Mouse (Mus musculus) forebrain, embryonic 10.5 days (tissue): ENCODE results near the gene Adgrb3. TPM values are rescaled to one million over a fixed set of nuclear protein-coding genes. Genes with fewer than 3 reads are reported as not detected.

Experiments
- DNase-seq: peaks from one replicate; pipeline ENCODE4 v3.0.0-alpha.2; 2017; ENCODE audit warnings: low spot score; ENCODE audit errors: extremely low spot score
- H3K27ac ChIP-seq: fragments of 300-500 bp; sonication (generic); 2 replicates; pipeline ENCODE4 v1.5.1; 2016; ENCODE audit warnings: mild to moderate bottlenecking
- H3K27me3 ChIP-seq: fragments of 300-500 bp; sonication (generic); 2 replicates; pipeline ENCODE4 v1.6.1; 2016; ENCODE audit warnings: mild to moderate bottlenecking; ENCODE audit not compliant: poor library complexity, severe bottlenecking
- H3K36me3 ChIP-seq: fragments of 300-500 bp; sonication (generic); replicated peaks from 2 replicates; pipeline ENCODE4 v1.6.1; 2016; ENCODE audit warnings: mild to moderate bottlenecking, moderate library complexity
- H3K4me1 ChIP-seq: fragments of 300-500 bp; sonication (generic); 2 replicates; pipeline ENCODE4 v1.6.1; 2016
- H3K4me3 ChIP-seq: fragments of 300-500 bp; sonication (generic); 2 replicates; pipeline ENCODE4 v1.5.1; 2016; ENCODE audit warnings: mild to moderate bottlenecking, moderate library complexity
- H3K9me3 ChIP-seq: fragments of 300-500 bp; sonication (generic); 2 replicates; pipeline ENCODE4 v1.6.1; 2016; ENCODE audit warnings: mild to moderate bottlenecking, moderate library complexity
- whole genome bisulfite sequencing: fragments of 180-500 bp; shearing (Covaris S2); methylation state at CpG from one replicate; pipeline ENCODE4 v1.1.7; 2016; 5-methylcytosine and 5-hydroxymethylcytosine counted together
- polyA plus RNA-seq: library from polyadenylated mRNA; unstranded; fragments of >200 nt; fragmentation: Nextera tagmentation; extraction: Ambion mirVana; gene quantifications from 2 replicates; pipeline ENCODE4 v1.2.1, GENCODE M21; 2016

Adgrb3 gene
- polyA plus RNA-seq, 1 experiment from 2014 or later, result 3.4 TPM

DNA sequence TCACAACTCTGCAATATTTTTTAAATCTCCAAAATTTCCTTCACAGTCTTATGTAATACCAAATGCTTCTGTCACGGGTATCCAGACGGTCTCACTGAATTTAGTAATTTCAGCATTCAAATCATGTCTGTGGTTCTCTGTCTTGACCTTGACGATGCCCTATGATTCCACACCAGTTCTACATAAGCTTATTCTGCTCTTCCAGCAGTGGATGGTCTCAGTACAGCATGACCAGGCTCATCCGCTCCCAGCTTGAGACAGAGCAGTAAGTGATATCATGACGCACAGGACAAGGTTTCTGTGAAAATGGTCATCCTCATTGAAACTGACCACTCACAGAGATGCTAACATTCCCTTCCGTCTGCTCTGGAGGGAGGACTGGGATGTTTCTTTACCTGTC, 252.9 kb downstream of the Adgrb3 start:
- H3K27me3 ChIP-seq, result no peaks in the 10 kb centered on the region
- H3K4me1 ChIP-seq, result no peaks in the 10 kb centered on the region
- H3K9me3 ChIP-seq, result no peaks in the 10 kb centered on the region
- H3K4me3 ChIP-seq, result no peak overlapping the region
- H3K36me3 ChIP-seq, result no peaks in the 10 kb centered on the region
- no peak overlapping the region for H3K27ac ChIP-seq
- DNase-seq, result no peak
- 92% methylated on average over 6 of the region's 6 CpGs for WGBS

- Histone ChIP-seq H3K27ac (no peak overlapping the region), H3K27me3 (no peaks in the 10 kb centered on the region), H3K4me1 (no peaks in the 10 kb centered on the region), H3K9me3 (no peaks in the 10 kb centered on the region), H3K36me3 (no peaks in the 10 kb centered on the region), H3K4me3 (no peak overlapping the region)
- no peak for DNase-seq
- 94% methylated on average over 1 of the region's 1 CpGs for WGBS
These were observed 261.4 kb downstream of the Adgrb3 start for GRCm38 (mm10) chr1:25568096-25568495.

- WGBS, result 85% methylated on average over 1 of the region's 1 CpGs
- Histone ChIP-seq H3K27me3 (no peaks in the 10 kb centered on the region), H3K4me1 (no peaks in the 10 kb centered on the region), H3K36me3 (no peaks in the 10 kb centered on the region), H3K9me3 (no peaks in the 10 kb centered on the region), H3K27ac (no peak overlapping the region), H3K4me3 (no peak overlapping the region)
- no peak for DNase-seq
These were observed 283.4 kb downstream of the Adgrb3 start for GRCm38 (mm10) chr1:25546072-25546471.

- H3K4me3 ChIP-seq, result no peak overlapping the region
- DNase-seq, result no peak
- H3K27ac ChIP-seq, result no peak overlapping the region
- no peaks in the 10 kb centered on the region for H3K27me3 ChIP-seq
- H3K9me3 ChIP-seq, result no peaks in the 10 kb centered on the region
- no peaks in the 10 kb centered on the region for H3K4me1 ChIP-seq
- H3K36me3 ChIP-seq, result no peaks in the 10 kb centered on the region
- WGBS, result 83% methylated on average over 2 of the region's 2 CpGs
These were observed 285.6 kb downstream of the Adgrb3 start for GRCm38 (mm10) chr1:25543915-25544314.

GRCm38 (mm10) chr1:25542891-25543290, 286.6 kb downstream of the Adgrb3 start:
- no peak overlapping the region for H3K4me3 ChIP-seq
- 63% methylated on average over 3 of the region's 3 CpGs for WGBS
- no peaks in the 10 kb centered on the region for H3K9me3 ChIP-seq
- H3K4me1 ChIP-seq, result no peaks in the 10 kb centered on the region
- DNase-seq, result no peak
- H3K27ac ChIP-seq, result no peak overlapping the region
- no peaks in the 10 kb centered on the region for H3K36me3 ChIP-seq
- H3K27me3 ChIP-seq, result no peaks in the 10 kb centered on the region

DNA sequence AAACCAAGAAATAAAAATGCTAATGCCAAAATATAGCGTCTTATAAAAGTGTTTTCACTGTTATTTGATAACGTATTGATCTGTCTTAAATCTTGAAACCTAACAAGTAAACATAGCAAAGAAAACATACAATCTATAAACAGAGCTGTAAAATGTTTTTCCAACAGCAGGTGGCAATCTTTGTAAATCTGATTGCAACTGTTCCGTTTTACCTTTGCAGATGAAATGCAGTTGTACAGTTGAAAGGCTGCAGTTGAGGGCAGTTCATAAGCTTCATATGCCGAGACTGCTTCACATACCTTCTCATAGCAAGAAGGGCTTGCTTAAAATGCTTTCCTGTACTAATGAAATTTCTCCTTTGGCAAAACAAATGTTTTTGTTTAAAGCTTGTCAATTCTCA, 302.5 kb downstream of the Adgrb3 start:
- Histone ChIP-seq H3K36me3 (no peaks in the 10 kb centered on the region), H3K9me3 (no peaks in the 10 kb centered on the region), H3K27ac (no peak overlapping the region), H3K4me1 (no peaks in the 10 kb centered on the region), H3K4me3 (no peak overlapping the region), H3K27me3 (no peaks in the 10 kb centered on the region)
- no peak for DNase-seq
- WGBS, result 74% methylated on average over 4 of the region's 4 CpGs

- 61% methylated on average over 10 of the region's 10 CpGs for WGBS
- no peak overlapping the region for H3K4me3 ChIP-seq
These were observed 319.0 kb downstream of the Adgrb3 start for GRCm38 (mm10) chr1:25510321-25511055.

DNA sequence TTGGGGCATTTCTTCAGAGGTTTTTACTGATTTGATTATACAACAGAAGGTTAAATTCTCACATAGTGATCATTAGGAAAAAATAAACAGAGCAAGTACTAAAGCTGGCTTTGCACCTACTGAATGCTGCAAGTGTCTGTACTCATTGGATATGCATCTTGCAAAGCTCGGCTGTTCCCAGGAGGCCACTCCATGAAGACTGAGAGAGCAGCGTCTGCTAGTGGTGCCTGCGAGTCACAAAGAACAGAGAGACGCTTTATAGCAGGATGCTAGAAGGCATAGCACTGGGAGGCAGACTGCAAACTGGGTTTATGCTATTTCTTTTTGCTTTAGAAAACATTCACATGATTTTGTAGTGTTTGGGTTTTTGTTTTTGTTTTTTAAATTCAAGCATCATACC, 325.2 kb downstream of the Adgrb3 start:
- H3K4me1 ChIP-seq, result no peaks in the 10 kb centered on the region
- no peaks in the 10 kb centered on the region for H3K36me3 ChIP-seq
- H3K4me3 ChIP-seq, result no peak overlapping the region
- DNase-seq, result no peak
- H3K27me3 ChIP-seq, result no peaks in the 10 kb centered on the region
- no peak overlapping the region for H3K27ac ChIP-seq
- 25% methylated on average over 4 of the region's 4 CpGs for WGBS
- H3K9me3 ChIP-seq, result no peaks in the 10 kb centered on the region

More at GRCm38 (mm10) chr1:25510321-25511055, 319.0 kb downstream of the Adgrb3 start:
- no peak for DNase-seq
- Histone ChIP-seq H3K4me1 (no peaks in the 10 kb centered on the region), H3K27ac (no peak overlapping the region), H3K27me3 (no peaks in the 10 kb centered on the region), H3K9me3 (no peaks in the 10 kb centered on the region), H3K36me3 (no peaks in the 10 kb centered on the region)

DNA sequence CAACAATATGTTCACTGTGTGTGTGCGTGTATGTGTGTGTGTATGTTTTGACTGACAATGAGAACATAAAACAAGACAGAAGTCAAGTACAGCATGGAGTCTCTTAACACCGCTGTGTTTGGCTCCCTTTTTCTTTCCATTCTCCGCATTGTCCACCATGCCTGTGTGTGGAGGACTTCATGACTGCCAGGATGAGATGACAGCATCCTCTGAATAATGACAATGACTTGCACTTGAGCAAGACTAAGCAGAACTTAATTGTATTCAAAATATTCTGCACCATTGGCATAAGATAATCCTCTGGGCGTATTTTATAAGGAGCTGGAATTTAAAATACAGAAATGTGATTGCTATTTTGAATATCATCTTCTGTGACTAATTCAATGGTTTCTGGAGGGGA, 326.0 kb downstream of the Adgrb3 start:
- Histone ChIP-seq H3K36me3 (no peaks in the 10 kb centered on the region), H3K4me3 (no peak overlapping the region), H3K27me3 (no peaks in the 10 kb centered on the region), H3K9me3 (no peaks in the 10 kb centered on the region), H3K4me1 (no peaks in the 10 kb centered on the region), H3K27ac (no peak overlapping the region)
- no peak for DNase-seq
- 84% methylated on average over 4 of the region's 4 CpGs for WGBS

DNA sequence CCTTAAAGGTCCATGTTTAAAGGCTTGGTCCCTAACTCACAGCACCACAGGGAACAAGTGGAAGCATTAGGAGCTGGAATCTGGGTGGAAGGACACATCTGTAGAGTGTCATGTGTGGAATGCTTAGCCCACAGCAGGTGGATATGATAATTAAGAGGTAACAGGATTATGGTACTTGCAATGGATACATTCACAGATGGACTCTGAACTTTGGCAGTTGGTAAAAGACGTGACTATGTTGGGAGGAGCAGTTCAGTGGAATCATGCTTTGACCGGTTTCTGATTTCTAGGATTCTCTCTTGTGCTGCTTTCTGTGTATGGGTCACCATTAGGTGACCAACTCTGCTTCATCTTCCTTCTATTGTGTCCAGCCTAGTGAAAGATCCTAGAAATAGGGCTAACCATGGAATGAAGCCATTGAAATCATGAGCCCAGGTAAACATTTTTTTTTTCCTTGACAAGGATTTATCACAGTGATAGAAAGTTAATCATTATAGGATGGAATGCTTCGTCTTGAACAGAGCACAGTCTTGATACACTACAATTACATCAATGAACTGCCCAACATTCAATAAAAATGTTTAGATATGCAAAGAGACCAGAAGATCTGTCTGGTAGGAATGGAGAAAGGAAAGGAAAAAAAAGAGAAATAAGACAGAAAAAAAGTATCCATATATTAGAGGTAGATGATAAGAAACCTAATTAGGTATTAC, 334.1 kb downstream of the Adgrb3 start:
- no peaks in the 10 kb centered on the region for H3K4me1 ChIP-seq
- H3K27me3 ChIP-seq, result no peaks in the 10 kb centered on the region
- H3K36me3 ChIP-seq, result no peaks in the 10 kb centered on the region
- WGBS, result 90% methylated on average over 3 of the region's 3 CpGs
- H3K4me3 ChIP-seq, result no peak overlapping the region
- no peaks in the 10 kb centered on the region for H3K9me3 ChIP-seq
- H3K27ac ChIP-seq, result no peak overlapping the region
- DNase-seq, result no peak

DNA sequence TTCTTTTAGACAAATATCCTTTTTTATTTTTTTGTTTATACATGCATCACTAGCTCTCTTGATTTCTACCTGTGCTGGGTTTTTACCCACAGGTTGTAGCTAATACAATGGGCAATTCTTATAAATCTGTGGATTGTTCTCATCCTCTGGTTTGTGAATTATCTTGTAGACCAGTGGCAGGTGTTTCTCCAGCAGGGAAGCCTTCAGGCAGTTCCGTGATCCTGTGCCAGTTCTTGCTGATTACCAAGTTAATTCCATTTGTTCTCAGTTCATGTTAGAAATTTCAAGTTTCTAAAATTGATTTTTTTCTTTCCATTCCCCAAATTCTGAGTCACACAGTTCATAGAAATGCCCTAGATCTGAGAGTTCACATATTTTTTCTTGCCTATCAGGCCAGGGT, 338.0 kb downstream of the Adgrb3 start:
- DNase-seq, result no peak
- Histone ChIP-seq H3K9me3 (no peaks in the 10 kb centered on the region), H3K4me1 (no peaks in the 10 kb centered on the region), H3K36me3 (no peaks in the 10 kb centered on the region), H3K27me3 (no peaks in the 10 kb centered on the region), H3K27ac (no peak overlapping the region), H3K4me3 (no peak overlapping the region)
- WGBS, result 79% methylated on average over 1 of the region's 1 CpGs

- no peak overlapping the region for H3K27ac ChIP-seq
These were observed 339.3 kb downstream of the Adgrb3 start for GRCm38 (mm10) chr1:25490174-25490573.

GRCm38 (mm10) chr1:25475699-25476098, 353.8 kb downstream of the Adgrb3 start:
- no peaks in the 10 kb centered on the region for H3K27me3 ChIP-seq
- no peak overlapping the region for H3K27ac ChIP-seq
- 82% methylated on average over 3 of the region's 3 CpGs for WGBS
- no peaks in the 10 kb centered on the region for H3K36me3 ChIP-seq
- H3K9me3 ChIP-seq, result no peaks in the 10 kb centered on the region
- DNase-seq, result no peak
- H3K4me1 ChIP-seq, result no peaks in the 10 kb centered on the region
- no peak overlapping the region for H3K4me3 ChIP-seq

More at GRCm38 (mm10) chr1:25490174-25490573, 339.3 kb downstream of the Adgrb3 start:
- 86% methylated on average over 2 of the region's 2 CpGs for WGBS
- Histone ChIP-seq H3K36me3 (no peaks in the 10 kb centered on the region), H3K27me3 (no peaks in the 10 kb centered on the region), H3K9me3 (no peaks in the 10 kb centered on the region), H3K4me1 (no peaks in the 10 kb centered on the region), H3K4me3 (no peak overlapping the region)
- DNase-seq, result no peak
